Mouse (Mus musculus) hindbrain, embryonic 13.5 days (tissue): Measurements from ENCODE around the gene Dnase1l2. TPM values are rescaled to one million over a fixed set of nuclear protein-coding genes. Genes with fewer than 3 reads are reported as not detected.

Experiments
- ATAC-seq: fragments of 200-750 bp; cut with Nextera tagmentation; 2 replicates; pipeline ENCODE4 v1.8.0; 2017; ENCODE audit warnings: moderate TSS enrichment; ENCODE audit not compliant: low FRiP score
- H3K27ac ChIP-seq: fragments of 300-500 bp; sonication (generic); 2 replicates; pipeline ENCODE4 v1.5.1; 2015; ENCODE audit warnings: inconsistent platforms, mild to moderate bottlenecking, moderate library complexity
- H3K27me3 ChIP-seq: fragments of 300-500 bp; sonication (generic); 2 replicates; pipeline ENCODE4 v1.6.1; 2015; ENCODE audit warnings: mild to moderate bottlenecking, inconsistent platforms
- H3K36me3 ChIP-seq: fragments of 300-500 bp; sonication (generic); 2 replicates; pipeline ENCODE4 v1.6.1; 2015; ENCODE audit warnings: mild to moderate bottlenecking, inconsistent platforms
- H3K4me1 ChIP-seq: fragments of 300-500 bp; sonication (generic); replicated peaks from 2 replicates; pipeline ENCODE4 v1.6.1; 2015; ENCODE audit warnings: inconsistent platforms
- H3K4me2 ChIP-seq: fragments of 300-500 bp; sonication (generic); 2 replicates; pipeline ENCODE4 v1.6.1; 2015; ENCODE audit warnings: inconsistent platforms, mild to moderate bottlenecking, moderate library complexity
- H3K4me3 ChIP-seq: fragments of 300-500 bp; sonication (generic); 2 replicates; pipeline ENCODE4 v1.5.1; 2015; ENCODE audit warnings: mild to moderate bottlenecking, inconsistent platforms
- H3K9ac ChIP-seq: fragments of 300-500 bp; sonication (generic); 2 replicates; pipeline ENCODE4 v1.6.1; 2015; ENCODE audit warnings: mild to moderate bottlenecking, inconsistent platforms
- H3K9me3 ChIP-seq: fragments of 300-500 bp; sonication (generic); 2 replicates; pipeline ENCODE4 v1.6.1; 2016; ENCODE audit warnings: inconsistent platforms
- WGBS: fragments of 180-500 bp; shearing (Covaris S2); methylation state at CpG from one replicate; pipeline ENCODE4 v1.1.7; 2015; 5-methylcytosine and 5-hydroxymethylcytosine counted together
- polyA plus RNA-seq: library from polyadenylated mRNA; unstranded; fragments of >200 nt; fragmentation: Nextera tagmentation; extraction: Ambion mirVana; gene quantifications from 2 replicates; pipeline ENCODE4 v1.2.1, GENCODE M21; 2015

Gene Dnase1l2
- polyA plus RNA-seq: 5.1 and 6.0 TPM in 2 replicates

DNA sequence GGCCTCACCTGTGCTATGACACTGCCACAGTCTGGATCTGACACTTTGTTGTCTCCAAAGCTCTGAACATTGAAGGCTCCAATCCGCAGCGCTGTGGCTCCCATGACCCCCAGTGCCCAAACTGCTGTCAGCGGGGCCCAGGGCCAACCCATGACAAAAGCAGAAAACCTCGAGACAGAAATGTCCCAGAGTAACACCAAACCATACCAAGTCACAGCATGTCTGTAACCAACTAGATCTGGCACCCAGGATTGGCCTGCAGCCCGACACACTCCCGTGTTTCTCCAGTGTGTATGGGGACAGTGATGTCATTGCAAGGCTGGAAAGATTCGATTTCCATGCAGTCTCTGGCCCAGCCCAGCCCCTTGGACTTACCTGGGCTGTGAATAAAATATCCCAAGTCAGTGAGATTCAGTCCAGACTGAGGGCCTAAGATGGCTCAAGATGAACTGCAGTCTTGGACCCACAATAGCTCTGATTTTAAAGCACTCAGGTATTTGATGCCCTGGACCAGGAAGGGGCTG, at the start of gene Dnase1l2:
Gene Dnase1l2, minus strand, starts transcription at position 474 of the 524 bp plus-strand sequence.
- Histone ChIP-seq H3K9me3 (no peaks in the 10 kb centered on the region), H3K4me3 (no peak within 1 kb of the TSS), H3K27me3 (no peaks in the 10 kb centered on the region), H3K27ac (no peak within 1 kb of the TSS), H3K36me3 (peaks cover 96% of the 10 kb centered on the region), H3K9ac (no peak within 1 kb of the TSS), H3K4me1 (no peaks in the 10 kb centered on the region), H3K4me2 (no peak within 1 kb of the TSS)
- 82% methylated on average over 7 of the region's 7 CpGs for WGBS
- ATAC-seq: no peak

DNA sequence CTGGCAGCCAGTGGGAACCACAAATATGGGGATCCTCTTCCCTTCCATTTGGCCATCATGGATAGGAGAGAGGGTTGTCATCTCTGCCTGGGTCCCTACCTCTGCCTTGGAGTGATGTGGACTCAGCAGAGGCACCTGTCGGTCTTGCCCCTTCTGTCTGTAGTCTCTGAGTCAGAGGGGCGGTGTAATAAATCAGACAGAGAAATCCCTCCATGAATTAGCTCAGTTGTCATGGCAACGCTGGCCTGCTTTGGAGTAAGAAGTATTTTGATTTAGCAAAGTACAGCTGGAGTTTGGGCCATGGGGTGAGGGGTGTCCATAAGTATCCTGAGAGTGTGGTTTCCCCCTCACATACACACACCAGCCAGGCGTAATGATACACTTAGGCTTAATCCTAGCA, 47.5 kb upstream of the Dnase1l2 start:
- 65% methylated on average over 4 of the region's 4 CpGs for WGBS
- no peak for ATAC-seq
- Histone ChIP-seq H3K4me2 (peak overlapping the region; percentile 91), H3K9ac (peak overlapping the region; percentile 97), H3K27ac (peak overlapping the region; percentile 99), H3K9me3 (no peaks in the 10 kb centered on the region), H3K36me3 (peaks cover 1% of the 10 kb centered on the region), H3K4me3 (peak overlapping the region; percentile 87), H3K4me1 (peaks cover 56% of the 10 kb centered on the region), H3K27me3 (0 out of 2 replicates have a peak, but pooled peaks cover 4% of the 10 kb centered on the region)

DNA sequence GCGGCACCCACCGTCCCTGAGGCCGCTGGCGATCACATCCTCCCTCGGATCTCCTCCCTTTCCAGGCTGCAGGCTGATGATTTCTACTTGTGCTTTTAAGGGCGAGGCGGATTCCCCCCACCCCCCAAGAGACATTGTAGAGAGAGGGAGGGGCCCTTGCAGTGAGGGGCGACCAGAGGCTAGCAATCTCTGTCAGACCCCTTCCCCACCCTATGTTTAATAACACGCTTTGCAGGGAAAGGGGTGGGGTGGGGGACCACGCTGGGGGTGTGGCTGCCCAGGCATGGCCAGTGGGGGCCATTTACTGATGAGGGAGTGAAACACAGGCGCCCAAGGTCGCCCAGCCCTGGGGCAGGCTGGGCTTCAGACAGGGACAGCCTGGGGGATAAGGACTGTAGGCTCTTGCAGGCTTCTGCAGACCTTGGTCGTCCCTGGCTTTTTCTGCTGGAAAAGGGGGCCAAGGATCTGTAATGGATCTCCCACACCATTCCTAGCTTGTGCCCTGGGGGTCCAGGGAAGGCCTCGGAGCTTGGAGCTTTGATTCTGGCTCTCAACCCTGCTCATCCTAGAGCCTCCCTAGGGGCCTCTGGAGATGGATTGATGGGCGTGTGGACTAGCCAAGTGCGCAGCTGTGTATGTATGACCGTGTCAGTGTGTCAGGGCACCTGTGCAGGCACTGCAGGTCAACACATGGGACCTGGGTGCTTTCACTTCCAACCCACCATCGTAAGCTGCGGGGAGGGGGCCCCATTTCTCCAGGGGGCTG, 46.5 kb upstream of the Dnase1l2 start:
- H3K4me3 ChIP-seq: peak overlapping the region; percentile 87
- 0 out of 2 replicates have a peak, but pooled peaks cover 4% of the 10 kb centered on the region for H3K27me3 ChIP-seq
- peak overlapping the region; percentile 97 for H3K9ac ChIP-seq
- H3K9me3 ChIP-seq: no peaks in the 10 kb centered on the region
- WGBS: 9% methylated on average over 19 of the region's 19 CpGs
- peaks cover 52% of the 10 kb centered on the region for H3K4me1 ChIP-seq
- H3K4me2 ChIP-seq: peak overlapping the region; percentile 91
- ATAC-seq: peak; percentile 35
- H3K27ac ChIP-seq: peak overlapping the region; percentile 99
- no peaks in the 10 kb centered on the region for H3K36me3 ChIP-seq

DNA sequence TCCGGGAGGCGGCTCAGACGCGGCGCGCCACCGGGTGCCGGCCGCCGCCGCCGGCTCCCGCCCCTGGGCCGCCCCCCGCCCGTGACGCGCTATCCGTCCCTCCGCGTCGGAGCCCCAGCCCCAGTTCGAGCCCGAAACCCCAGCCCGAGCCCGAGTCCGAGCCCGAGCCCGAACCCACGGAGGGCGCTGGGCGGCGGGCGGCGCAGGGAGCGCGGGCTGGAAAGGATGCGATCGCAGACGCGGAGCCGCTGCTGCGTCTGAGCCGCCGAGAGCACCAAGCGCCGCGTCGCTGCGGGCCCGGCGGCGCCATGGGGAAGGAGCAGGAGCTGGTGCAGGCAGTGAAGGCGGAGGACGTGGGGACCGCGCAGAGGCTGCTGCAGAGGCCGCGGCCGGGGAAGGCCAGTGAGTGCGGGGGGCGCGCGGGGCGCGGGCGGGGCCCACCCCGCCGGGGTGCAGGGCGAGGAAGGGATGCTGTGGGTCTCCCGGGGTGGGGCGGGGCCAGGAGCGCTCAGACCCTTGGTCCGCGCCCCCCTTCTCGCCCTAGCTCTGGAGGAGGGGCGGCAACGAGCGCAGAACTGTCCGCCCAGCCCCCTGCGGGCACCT, 45.9 kb upstream of the Dnase1l2 start:
- H3K4me2 ChIP-seq: peak overlapping the region; percentile 91
- peak overlapping the region; percentile 87 for H3K4me3 ChIP-seq
- peak overlapping the region; percentile 97 for H3K9ac ChIP-seq
- H3K9me3 ChIP-seq: no peaks in the 10 kb centered on the region
- peak overlapping the region; percentile 99 for H3K27ac ChIP-seq
- 0 out of 2 replicates have a peak, but pooled peaks cover 4% of the 10 kb centered on the region for H3K27me3 ChIP-seq
- WGBS: under 1% methylated on average over 64 of the region's 81 CpGs
- H3K4me1 ChIP-seq: peaks cover 49% of the 10 kb centered on the region
- no peaks in the 10 kb centered on the region for H3K36me3 ChIP-seq
- peak; percentile 78 for ATAC-seq

DNA sequence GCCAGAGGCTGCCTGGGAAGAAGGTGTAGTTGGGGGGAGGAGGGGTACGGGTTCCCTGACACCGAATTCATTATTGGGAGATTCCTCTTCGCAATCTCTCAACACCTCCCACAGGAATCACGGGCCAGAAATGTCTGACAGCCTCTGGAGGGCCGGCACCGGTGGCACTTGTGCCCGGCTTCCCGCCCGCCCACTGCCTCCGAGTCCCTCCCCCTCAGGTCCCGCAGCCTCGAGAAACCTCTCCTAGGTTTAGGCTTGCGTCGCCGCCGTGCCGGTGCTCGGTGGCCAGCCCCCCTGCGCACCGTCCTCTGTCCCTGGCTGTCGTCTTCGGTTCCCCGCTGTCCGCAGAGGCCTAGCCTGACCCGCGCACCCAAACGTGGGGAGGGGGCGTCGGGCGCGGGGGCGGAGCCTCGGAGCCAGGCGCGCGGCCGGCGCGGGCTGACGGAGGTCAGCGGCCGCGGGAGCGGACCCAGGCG, 45.3 kb upstream of the Dnase1l2 start, which contains the start of gene Caskin1:
Gene Caskin1, plus strand, starts transcription at position 416 of the 476 bp plus-strand sequence.
- under 1% methylated on average over 45 of the region's 45 CpGs for WGBS
- Histone ChIP-seq H3K27ac (peak within 1 kb of the TSS; percentile 99), H3K4me3 (peak within 1 kb of the TSS; percentile 87), H3K36me3 (no peaks in the 10 kb centered on the region), H3K9me3 (no peaks in the 10 kb centered on the region), H3K4me1 (peaks cover 49% of the 10 kb centered on the region), H3K4me2 (peak within 1 kb of the TSS; percentile 91), H3K27me3 (0 out of 2 replicates have a peak, but pooled peaks cover 4% of the 10 kb centered on the region), H3K9ac (peak within 1 kb of the TSS; percentile 97)
- peak; percentile 67 for ATAC-seq

DNA sequence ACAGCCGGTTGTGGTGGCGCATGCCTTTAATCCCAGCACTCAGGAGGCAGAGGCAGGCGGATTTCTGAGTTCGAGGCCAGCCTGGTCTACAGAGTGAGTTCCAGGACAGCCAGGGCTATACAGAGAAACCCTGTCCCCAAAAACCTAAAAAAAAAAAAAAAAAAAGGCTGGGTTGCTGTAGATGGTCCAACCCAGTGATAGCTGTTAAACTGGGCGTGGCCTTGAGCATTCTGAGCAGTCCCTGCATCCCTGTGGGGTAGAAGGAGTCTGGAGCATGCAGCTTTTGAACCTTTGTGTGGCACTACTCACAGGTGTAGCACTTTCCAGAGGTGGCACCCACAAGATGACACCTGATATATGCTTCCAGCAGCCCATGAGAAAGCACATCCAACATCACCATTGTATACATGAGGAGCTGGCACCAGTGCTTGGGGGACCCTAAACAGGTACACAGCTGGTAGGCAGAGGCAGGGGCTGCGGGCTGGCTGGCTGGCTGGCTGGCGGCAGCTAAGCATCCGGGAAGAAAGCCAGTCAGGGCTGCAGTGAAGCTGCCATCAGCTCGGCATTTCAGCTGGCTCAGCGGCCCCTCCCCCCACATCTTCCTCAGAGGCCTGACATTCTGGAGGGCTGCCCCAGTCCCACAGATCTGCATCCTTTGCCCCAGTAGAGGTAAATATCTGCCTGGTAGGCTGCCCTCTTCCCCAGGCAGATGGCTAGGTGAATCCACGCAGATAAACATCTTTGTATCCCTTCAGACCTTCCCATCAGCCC, 42.4 kb upstream of the Dnase1l2 start:
- H3K36me3 ChIP-seq: no peaks in the 10 kb centered on the region
- no peak overlapping the region for H3K4me3 ChIP-seq
- peak overlapping the region; percentile 21; the same call in 1 of the 2 replicates for H3K4me2 ChIP-seq
- peaks cover 33% of the 10 kb centered on the region for H3K4me1 ChIP-seq
- peak overlapping the region; percentile 85 for H3K27ac ChIP-seq
- ATAC-seq: no peak
- 0 out of 2 replicates have a peak, but pooled peaks cover 4% of the 10 kb centered on the region for H3K27me3 ChIP-seq
- H3K9me3 ChIP-seq: no peaks in the 10 kb centered on the region
- 46% methylated on average over 10 of the region's 11 CpGs for WGBS
- H3K9ac ChIP-seq: peak overlapping the region; percentile 58

DNA sequence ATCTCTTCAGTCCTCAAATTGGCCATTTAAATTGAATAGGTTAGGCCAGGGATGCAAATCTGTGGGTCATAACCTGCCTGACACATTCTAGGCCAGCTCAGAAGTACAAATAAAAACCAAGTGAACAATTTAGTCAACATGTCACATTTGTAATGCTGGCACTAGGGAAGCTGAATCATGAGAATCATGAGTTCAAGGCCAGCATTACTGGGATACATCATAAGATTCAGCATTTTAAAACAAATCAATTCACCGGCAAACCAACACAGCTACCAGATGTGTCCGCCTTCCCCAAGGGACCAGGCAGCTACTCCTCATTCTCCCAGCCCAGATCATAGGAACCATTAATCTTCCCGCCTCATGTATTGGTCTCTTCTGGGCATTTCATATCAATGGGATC, 40.6 kb upstream of the Dnase1l2 start:
- ATAC-seq: no peak
- H3K4me1 ChIP-seq: peaks cover 28% of the 10 kb centered on the region
- 0 out of 2 replicates have a peak, but pooled peaks cover 4% of the 10 kb centered on the region for H3K27me3 ChIP-seq
- H3K36me3 ChIP-seq: no peaks in the 10 kb centered on the region
- no peak overlapping the region for H3K27ac ChIP-seq
- 64% methylated on average over 3 of the region's 3 CpGs for WGBS
- H3K9me3 ChIP-seq: no peaks in the 10 kb centered on the region
- H3K4me2 ChIP-seq: no peak overlapping the region
- H3K4me3 ChIP-seq: no peak overlapping the region
- no peak overlapping the region for H3K9ac ChIP-seq

DNA sequence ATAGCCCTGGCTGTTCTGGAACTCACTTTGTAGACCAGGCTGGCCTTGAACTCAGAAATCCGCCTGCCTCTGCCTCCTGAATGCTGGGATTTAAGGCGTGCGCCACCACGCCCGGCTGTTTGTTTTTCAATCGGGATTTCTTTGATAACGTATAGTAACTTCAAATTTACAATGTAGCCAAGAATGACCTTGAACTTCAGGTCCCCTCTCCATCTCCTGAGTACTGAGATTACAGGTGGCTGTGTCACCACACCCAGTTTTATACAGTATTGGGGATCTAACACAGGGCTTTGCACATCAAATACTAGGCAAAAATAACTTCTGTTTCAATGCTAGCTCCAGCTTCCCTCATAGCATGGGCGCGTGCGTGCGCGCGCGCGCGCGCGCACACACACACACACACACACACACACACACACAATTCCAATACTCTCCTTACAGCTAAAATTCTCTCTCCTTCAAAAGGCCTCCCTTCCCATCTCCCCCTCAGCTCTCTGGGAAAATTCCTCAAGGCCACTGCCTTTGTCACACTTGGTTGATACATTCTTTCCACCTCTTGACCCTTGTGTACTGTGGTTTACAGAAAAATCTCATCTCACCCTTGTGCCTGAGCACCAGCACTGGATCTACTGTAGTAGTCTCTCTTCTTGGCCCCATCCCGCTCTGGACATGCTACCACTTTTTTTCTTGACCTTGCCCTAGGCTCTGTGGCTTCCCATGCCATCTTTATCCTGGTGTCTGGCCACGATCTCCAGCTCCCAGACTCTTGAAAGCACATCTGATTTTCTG, 38.3 kb upstream of the Dnase1l2 start:
- peaks cover 11% of the 10 kb centered on the region for H3K36me3 ChIP-seq
- no peak overlapping the region for H3K27ac ChIP-seq
- H3K9me3 ChIP-seq: no peaks in the 10 kb centered on the region
- no peak for ATAC-seq
- peaks cover 31% of the 10 kb centered on the region for H3K4me1 ChIP-seq
- 95% methylated on average over 20 of the region's 20 CpGs for WGBS
- H3K27me3 ChIP-seq: no peaks in the 10 kb centered on the region
- no peak overlapping the region for H3K4me3 ChIP-seq
- H3K9ac ChIP-seq: no peak overlapping the region
- H3K4me2 ChIP-seq: no peak overlapping the region

DNA sequence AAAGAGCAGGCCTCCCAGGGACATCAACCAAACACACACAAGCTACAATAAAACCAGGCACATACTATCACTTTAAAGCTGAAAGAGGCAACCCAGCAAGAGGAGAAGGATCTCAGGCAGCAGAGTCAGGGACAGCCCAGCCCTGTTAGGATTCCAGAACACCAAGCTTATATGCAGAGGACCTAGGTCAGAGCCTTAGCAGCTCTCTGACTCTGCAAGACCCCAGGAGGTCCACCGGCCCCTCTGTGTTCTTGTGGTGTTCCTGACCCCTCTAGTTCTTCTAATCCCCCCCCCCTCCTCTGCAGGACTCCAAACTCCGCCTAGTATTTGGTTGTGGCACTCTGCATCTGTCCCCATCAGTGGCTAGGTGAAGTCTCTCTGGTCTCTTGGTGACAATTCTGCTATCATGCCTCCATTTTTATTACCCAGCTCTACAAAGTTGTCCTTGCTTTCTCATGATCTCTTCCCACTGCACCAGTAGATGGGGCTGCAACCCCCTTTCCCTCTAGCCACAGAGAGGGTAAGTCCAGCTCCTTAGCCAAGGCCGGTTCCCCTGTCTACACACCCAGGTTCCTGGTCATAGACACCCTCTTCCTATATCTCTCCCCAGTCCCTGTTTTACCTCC, 37.4 kb upstream of the Dnase1l2 start:
- Histone ChIP-seq H3K4me2 (0 out of 2 replicates have a peak overlapping the region, but pooled peaks have one; percentile 8), H3K4me3 (no peak overlapping the region), H3K9ac (no peak overlapping the region), H3K4me1 (peaks cover 25% of the 10 kb centered on the region), H3K27ac (peak overlapping the region; percentile 18; the same call in 1 of the 2 replicates), H3K9me3 (no peaks in the 10 kb centered on the region), H3K36me3 (peaks cover 20% of the 10 kb centered on the region), H3K27me3 (no peaks in the 10 kb centered on the region)
- ATAC-seq: no peak
- WGBS: 41% methylated on average over 3 of the region's 3 CpGs

DNA sequence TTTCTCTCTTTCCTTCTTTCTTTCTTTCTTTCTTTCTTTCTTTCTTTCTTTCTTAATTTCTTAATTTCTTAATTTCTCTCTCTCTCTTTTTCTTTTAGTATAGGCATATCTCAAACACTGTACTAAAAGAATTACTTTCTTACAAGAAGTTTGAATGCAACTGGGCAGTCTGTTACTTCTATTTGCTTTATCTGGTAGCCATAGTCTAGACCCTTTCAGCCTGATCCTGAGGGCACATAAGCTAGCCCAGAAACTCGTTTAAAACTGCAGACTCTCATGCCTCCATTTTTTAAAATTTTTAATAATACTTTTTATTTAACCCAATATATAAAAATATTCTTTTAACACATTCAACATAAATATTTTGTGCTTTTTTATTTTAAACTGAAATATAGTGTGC, 36.5 kb upstream of the Dnase1l2 start:
- no peaks in the 10 kb centered on the region for H3K27me3 ChIP-seq
- H3K36me3 ChIP-seq: peaks cover 29% of the 10 kb centered on the region
- ATAC-seq: no peak
- no peaks in the 10 kb centered on the region for H3K9me3 ChIP-seq
- 33% methylated on average over 1 of the region's 1 CpGs for WGBS
- H3K4me3 ChIP-seq: peak overlapping the region; percentile 74
- no peak overlapping the region for H3K27ac ChIP-seq
- H3K4me1 ChIP-seq: peaks cover 25% of the 10 kb centered on the region
- H3K4me2 ChIP-seq: peak overlapping the region; percentile 73; the same call in 1 of the 2 replicates
- no peak overlapping the region for H3K9ac ChIP-seq
